ENCODE assay signal across 12 mouse cellular contexts in genomic region chr15:75049811-75050210, GRCm38 (mm10). TPM values are rescaled to one million over a fixed set of nuclear protein-coding genes. Genes with fewer than 3 reads are reported as not detected.
DNase-seq lines count a peak whose midpoint lies in the region; ATAC-seq and TF ChIP-seq lines count a peak whose summit lies in the region.
"Not testable (repeated sequence)": the region's sequence is repeated elsewhere in the genome, so short reads cannot be mapped to it uniquely, and the experiment has no call there.
"Had no signal": no experiment of that assay in that cellular context is flagged by ENCODE, and none has a peak within 500 bp of the region (broad histone marks: within the 10 kb centered on the region; RNA-seq: fewer than 3 reads in every experiment).

No protein-coding gene starts in this region.

- not testable (repeated sequence) for H3K9me3 ChIP-seq in lung, postnatal 0 days (ENCODE audit: low read length)

- not testable (repeated sequence) for H3K79me3 ChIP-seq in C2C12 (ENCODE audit: low read depth)

- peak overlapping the region; percentile 88 for H3K27ac ChIP-seq in embryonic fibroblast, embryonic 13.5 days (ENCODE audit: insufficient read depth, low read length)
- H3K27ac ChIP-seq in kidney, adult 2 months (ENCODE audit: insufficient read depth, low read depth, low read length), result peak overlapping the region; percentile 77
- H3K27ac ChIP-seq in lung, postnatal 0 days (ENCODE audit: low read length), result not testable (repeated sequence)

- DNase-seq in adipocyte (ENCODE audit: low spot score), result peak; percentile 50
- peak; percentile 54 to 82 for DNase-seq in heart, adult 18-20 months
- peak; percentile 77 for DNase-seq in kidney, adult 2 months
- peak; percentile 28 for DNase-seq in lung, postnatal 0 days (ENCODE audit: low spot score)
- peak; percentile 63 for DNase-seq in skeletal muscle tissue, adult 2 months (ENCODE audit: low read depth, low spot score)

- not testable (repeated sequence) for H3K27me3 ChIP-seq in C2C12 (ENCODE audit: control insufficient read depth, insufficient read depth, insufficient read length); kidney, adult 2 months (replicated peaks; ENCODE audit: control insufficient read depth, insufficient read depth, low read length); lung, postnatal 0 days (replicated peaks; ENCODE audit: insufficient read depth, low read length)

- H3K79me2 ChIP-seq in C2C12 (ENCODE audit: control insufficient read depth, insufficient read depth), result not testable (repeated sequence)

- not testable (repeated sequence) for H3K9ac ChIP-seq in lung, postnatal 0 days (replicated peaks; ENCODE audit: low read depth)

- not testable (repeated sequence) for H3ac ChIP-seq in C2C12 (ENCODE audit: control insufficient read depth, insufficient read length, low read depth)

- not testable (repeated sequence) for TF ChIP-seq CTCF in C2C12 (IDR thresholded peaks at IDR 0.05; ENCODE audit: control insufficient read depth, insufficient read depth, insufficient read length); embryonic fibroblast, embryonic 13.5 days (IDR thresholded peaks at IDR 0.05; ENCODE audit: borderline replicate concordance, insufficient read depth, low read length); kidney, adult 2 months (conservative IDR thresholded peaks at IDR 0.05; ENCODE audit: insufficient read depth, insufficient read length, low read depth, low read length); lung, postnatal 0 days (IDR thresholded peaks at IDR 0.05)

- ATAC-seq in lung, postnatal 0 days, result peak; percentile 48

- TF ChIP-seq EP300 in lung, postnatal 0 days (IDR thresholded peaks at IDR 0.05), result peak; percentile 94

- H3K36me3 ChIP-seq in C2C12 (ENCODE audit: control insufficient read depth, insufficient read depth); kidney, adult 2 months (ENCODE audit: control insufficient read depth, insufficient read depth, low read length); lung, postnatal 0 days (ENCODE audit: insufficient read depth, low read length): not testable (repeated sequence)

- not testable (repeated sequence) for H3K4me1 ChIP-seq in embryonic fibroblast, embryonic 13.5 days (ENCODE audit: control insufficient read depth, insufficient read depth, low read length); kidney, adult 2 months (ENCODE audit: control insufficient read depth, insufficient read depth, low read length); lung, postnatal 0 days (ENCODE audit: insufficient read depth, low read depth, low read length)

- WGBS in kidney, adult 2 months, result 56% methylated on average over 2 of the region's 2 CpGs
- WGBS in lung, postnatal 0 days, result 42% methylated on average over 2 of the region's 2 CpGs

- not testable (repeated sequence) for H3K4me2 ChIP-seq in lung, postnatal 0 days (replicated peaks; ENCODE audit: low read depth, low read length)

- TF ChIP-seq POLR2A in embryonic fibroblast, embryonic 13.5 days (IDR thresholded peaks at IDR 0.05; ENCODE audit: low read depth, low read length); kidney, adult 2 months (IDR thresholded peaks at IDR 0.05; ENCODE audit: low read depth, low read length): not testable (repeated sequence)

- H3K4me3 ChIP-seq in C2C12 (ENCODE audit: insufficient read depth, poor library complexity, severe bottlenecking); embryonic fibroblast, embryonic 13.5 days (ENCODE audit: insufficient read depth, low read length); kidney, adult 2 months (ENCODE audit: insufficient read depth, low read depth, low read length); lung, postnatal 0 days (ENCODE audit: low read depth, low read length): not testable (repeated sequence)

TF ChIP-seq in C2C12, 6 proteins besides CTCF, POLR2A, EP300 and RAD21:
- TF ChIP-seq MAX (IDR thresholded peaks at IDR 0.05), result peak; percentile 88
- TF ChIP-seq CEBPB (IDR thresholded peaks at IDR 0.05; ENCODE audit: low read depth), result peak; percentile 25
- TF ChIP-seq FOSL1 (IDR thresholded peaks at IDR 0.05; ENCODE audit: insufficient read depth, low read length, poor library complexity, severe bottlenecking), result peak; percentile 61
- peak; percentile 7 for TF ChIP-seq USF1 (IDR thresholded peaks at IDR 0.05; ENCODE audit: low read depth)
TF ChIP-seq in C2C12: peak in this region for 4; not testable (repeated sequence) for 2.

RNA-seq across cellular contexts. Expression of gene Ly6c1, which starts 1.2 kb away (rescaled TPM):
- 38.8 TPM for polyA plus RNA-seq in C2C12 (2012; fragmentation: generic; extraction: Trizol)
- polyA plus RNA-seq in embryonic fibroblast, embryonic 13.5 days (2011; ENCODE audit: insufficient read length, low read depth, missing spikeins), result 28.7 and 40.8 TPM in 2 replicates
- 100 to 1,000 TPM; 256 to 283 TPM for total RNA-seq in heart, adult 18-20 months (2021)
- polyA plus RNA-seq in kidney, adult 2 months (2012; rRNA removed), result 497 and 511 TPM in 2 replicates
- polyA plus RNA-seq in lung, postnatal 0 days (2015; fragmentation: Nextera tagmentation; extraction: Ambion mirVana), result 363 and 479 TPM in 2 replicates
- total RNA-seq: CH12.LX; hematopoietic stem cell, adult 5-6 weeks had no signal

RNA-seq across cellular contexts. Expression of gene Ly6a, which starts 52.0 kb away (rescaled TPM):
- polyA plus RNA-seq in C2C12 (2012; fragmentation: generic; extraction: Trizol), result 103 TPM
- polyA plus RNA-seq in embryonic fibroblast, embryonic 13.5 days (2011; ENCODE audit: insufficient read length, low read depth, missing spikeins), result 261 and 427 TPM in 2 replicates
- 100 to 1,000 TPM; 132 to 174 TPM for total RNA-seq in heart, adult 18-20 months (2021)
- 746 and 874 TPM in 2 replicates for polyA plus RNA-seq in kidney, adult 2 months (2012; rRNA removed)
- 466 and 528 TPM in 2 replicates for polyA plus RNA-seq in lung, postnatal 0 days (2015; fragmentation: Nextera tagmentation; extraction: Ambion mirVana)
- polyA plus RNA-seq: forebrain, embryonic 10.5 days; midbrain, embryonic 11.5 days; neural tube, embryonic 12.5 days had no signal
